In the genomic region with DNA sequence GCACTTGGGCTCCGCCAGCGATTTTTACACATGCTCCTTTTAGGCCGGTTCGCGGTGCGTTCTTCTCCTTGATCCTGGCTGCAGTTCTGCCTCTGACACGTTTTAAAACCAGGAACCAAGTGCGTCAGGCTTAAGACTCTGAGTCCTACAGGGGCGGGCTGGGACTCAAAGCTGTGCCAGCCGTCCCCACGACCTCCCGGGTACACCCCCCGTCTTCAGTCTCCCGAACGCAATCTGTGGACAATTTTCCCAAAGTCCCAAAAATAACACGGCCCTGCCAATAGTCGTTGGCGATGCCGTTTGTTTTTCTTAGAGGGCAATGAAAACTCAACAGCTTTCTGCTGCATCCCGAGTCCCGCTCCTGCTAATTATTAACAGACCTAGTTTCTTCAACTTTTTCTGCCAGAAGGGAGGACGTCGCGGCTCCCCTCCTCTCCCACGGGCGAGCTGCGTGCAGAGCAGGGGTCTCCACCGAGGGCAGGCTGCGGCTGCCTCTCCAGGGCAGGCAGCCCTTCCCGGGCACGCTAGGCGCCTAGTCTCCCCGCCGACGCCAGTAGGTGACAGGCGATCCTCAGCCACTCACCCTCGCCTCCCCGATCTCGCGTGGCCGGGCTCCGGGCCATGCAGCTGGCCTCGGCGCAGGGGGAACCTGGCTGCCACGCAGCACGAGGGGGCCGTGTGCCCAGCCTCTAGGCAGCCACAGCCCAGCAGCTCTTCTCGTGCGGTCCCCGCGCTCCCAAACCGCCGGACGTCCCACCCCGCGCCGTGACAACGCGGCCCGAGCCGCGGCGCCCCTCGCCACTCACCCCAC, we compare ENCODE assay signal across 8 mouse cellular contexts. TPM values are rescaled to one million over a fixed set of nuclear protein-coding genes. Genes with fewer than 3 reads are reported as not detected.
DNase-seq lines count a peak whose midpoint lies in the region; ATAC-seq and TF ChIP-seq lines count a peak whose summit lies in the region.

No protein-coding gene starts in this region.

- H3K27me3 ChIP-seq in embryonic facial prominence, embryonic 15.5 days, result no peaks in the 10 kb centered on the region
- H3K27me3 ChIP-seq in heart, embryonic 16.5 days (ENCODE audit: control insufficient read depth, insufficient read depth, low read length), result no peaks in the 10 kb centered on the region

- H3K27ac ChIP-seq in embryonic facial prominence, embryonic 15.5 days (replicated peaks), result peak overlapping the region; percentile 98
- H3K27ac ChIP-seq in heart, embryonic 16.5 days (ENCODE audit: low read length), result peak overlapping the region; percentile 96

- TF ChIP-seq POLR2A in lung, adult 2 months (IDR thresholded peaks at IDR 0.05; ENCODE audit: borderline replicate concordance, extremely low read depth, low read depth, low read length), result 0 out of 2 replicates have a peak, but pooled peaks have one; percentile 13

- ATAC-seq in embryonic facial prominence, embryonic 15.5 days (ENCODE audit: insufficient number of reproducible peaks, low FRiP score, low TSS enrichment, low read depth), result peak; percentile 63
- peak; percentile 54 for ATAC-seq in heart, embryonic 16.5 days (replicated peaks; ENCODE audit: extremely low read depth, insufficient read depth, low FRiP score)

- peaks cover 45% of the 10 kb centered on the region for H3K4me1 ChIP-seq in embryonic facial prominence, embryonic 15.5 days
- H3K4me1 ChIP-seq in heart, embryonic 16.5 days (ENCODE audit: control insufficient read depth, insufficient read depth, low read length), result peaks cover 29% of the 10 kb centered on the region
- H3K4me1 ChIP-seq in lung, adult 2 months (ENCODE audit: control insufficient read depth, insufficient read depth, low read length), result peaks cover 3% of the 10 kb centered on the region; the same call in 1 of the 2 replicates

- peak; percentile 14 to 28 for DNase-seq in CD8-positive naive resting alpha-beta T cell, adult 2 months (ENCODE audit: low read depth in 2 of 2, low spot score in 2 of 2)
- peak; percentile 67 to 72 for DNase-seq in adrenal gland, postnatal 36 days
- DNase-seq in kidney, postnatal 14 days, result peak; percentile 67
- DNase-seq in lung, adult 2 months, result peak; percentile 54
- peak; percentile 37 for DNase-seq in ovary, postnatal 14 days (ENCODE audit: low spot score)
- peak; percentile 70 for DNase-seq in yolk sac, embryonic 10.5 days (ENCODE audit: low spot score)

- WGBS in embryonic facial prominence, embryonic 15.5 days, result under 1% methylated on average over 62 of the region's 64 CpGs
- WGBS in heart, embryonic 16.5 days, result under 1% methylated on average over 64 of the region's 64 CpGs
- under 1% methylated on average over 64 of the region's 64 CpGs for WGBS in lung, adult 2 months

- peak overlapping the region; percentile 95 for H3K4me3 ChIP-seq in embryonic facial prominence, embryonic 15.5 days (replicated peaks)
- H3K4me3 ChIP-seq in heart, embryonic 16.5 days (ENCODE audit: low read length), result peak overlapping the region; percentile 93
- peak overlapping the region; percentile 85 for H3K4me3 ChIP-seq in lung, adult 2 months (replicated peaks; ENCODE audit: extremely low read depth, low read depth, low read length)

- no peak for TF ChIP-seq CTCF in lung, adult 2 months (IDR thresholded peaks at IDR 0.05; ENCODE audit: insufficient read depth, low read length)

- H3K4me2 ChIP-seq in embryonic facial prominence, embryonic 15.5 days (replicated peaks), result peak overlapping the region; percentile 88
- H3K4me2 ChIP-seq in heart, embryonic 16.5 days (ENCODE audit: low read depth, low read length), result peak overlapping the region; percentile 93

- peak overlapping the region; percentile 96 for H3K9ac ChIP-seq in embryonic facial prominence, embryonic 15.5 days
- H3K9ac ChIP-seq in heart, embryonic 16.5 days (ENCODE audit: low read length), result peak overlapping the region; percentile 98

- H3K9me3 ChIP-seq in embryonic facial prominence, embryonic 15.5 days (replicated peaks), result no peaks in the 10 kb centered on the region
- no peaks in the 10 kb centered on the region for H3K9me3 ChIP-seq in heart, embryonic 16.5 days (replicated peaks; ENCODE audit: control insufficient read depth, low read length)

- no peaks in the 10 kb centered on the region for H3K36me3 ChIP-seq in embryonic facial prominence, embryonic 15.5 days
- H3K36me3 ChIP-seq in heart, embryonic 16.5 days (ENCODE audit: control insufficient read depth, insufficient read depth), result no peaks in the 10 kb centered on the region

RNA-seq across cellular contexts. Expression of gene Prickle1, which starts 0.6 kb away (rescaled TPM):
- total RNA-seq in adrenal gland, postnatal 36 days (2021), result 10 to 100 TPM; 15.4 to 45.7 TPM
- 40.2 TPM in 2 replicates for polyA plus RNA-seq in embryonic facial prominence, embryonic 15.5 days (2015; fragmentation: Nextera tagmentation; extraction: Ambion mirVana)
- polyA plus RNA-seq in heart, embryonic 16.5 days (2015; fragmentation: Nextera tagmentation; extraction: Ambion mirVana), result 30.3 and 31.0 TPM in 2 replicates
- 44.2 and 62.3 TPM in 2 replicates for polyA plus RNA-seq in lung, adult 2 months (2012; rRNA removed)

Comparison
In these comparisons a context has a peak if more than half of its experiments do, and no peak if none do; other contexts are left out.
1. Peak in every context shown above with its lines: DNase-seq, ATAC-seq, H3K4me3 ChIP-seq and H3K27ac ChIP-seq.